Mouse (Mus musculus): ENCODE measurements around the gene Arfgap1. TPM values are rescaled to one million over a fixed set of nuclear protein-coding genes. Genes with fewer than 3 reads are reported as not detected.

The Arfgap1 gene
- total RNA-seq, 1 experiment = 55.0 TPM

- Histone ChIP-seq H3K4me1 (ENCODE audit: control insufficient read depth in 2 of 2, insufficient read depth in 2 of 2, low read length in 2 of 2, poor library complexity in 1 of 2) (no peaks in the 10 kb centered on the region), H3K36me3 (ENCODE audit: control insufficient read depth, insufficient read depth, low read length, poor library complexity, severe bottlenecking) (no peaks in the 10 kb centered on the region), H3K9ac (ENCODE audit: insufficient read depth, low read depth, low read length, poor library complexity, severe bottlenecking) (no peak overlapping the region), H3K4me3 (ENCODE audit: insufficient read depth in 1 of 2, low read depth in 1 of 2, low read length in 2 of 2, poor library complexity in 1 of 2, severe bottlenecking in 1 of 2) (no peak overlapping the region), H3K9me3 (ENCODE audit: control insufficient read depth, insufficient read depth, low read depth, low read length) (no peaks in the 10 kb centered on the region), H3K27ac (ENCODE audit: insufficient read depth, low read depth, low read length, poor library complexity, severe bottlenecking) (no peak overlapping the region)
- DNase-seq (ENCODE audit: low read depth, low spot score) = no peak
- TF ChIP-seq CHD2 (IDR thresholded peaks at IDR 0.05; ENCODE audit: low read depth, low read length) (no peak), ZC3H11A (IDR thresholded peaks at IDR 0.05; ENCODE audit: borderline replicate concordance, low read depth, low read length) (no peak), MAFK (IDR thresholded peaks at IDR 0.05; ENCODE audit: insufficient read depth, low read depth, low read length) (no peak), HCFC1 (IDR thresholded peaks at IDR 0.05; ENCODE audit: borderline replicate concordance, insufficient read depth, low read length) (no peak), ZNF384 (IDR thresholded peaks at IDR 0.05; ENCODE audit: low read depth, low read length) (no peak)
- in situ Hi-C loops (cut with MboI; ENCODE audit: low sequenced_read_pairs in 2 of 2, unreplicated experiment in 2 of 2) = loop anchor here in 1 of 2 experiments (10.0 kb wide), 1 partner anchor 58 kb away; no protein-coding TSS in a partner anchor
Observed at GRCm38 (mm10) chr2:181007054-181007453, 40.0 kb downstream of the Arfgap1 start.

- Histone ChIP-seq H3K9ac (ENCODE audit: insufficient read depth, low read depth, low read length, poor library complexity, severe bottlenecking) (no peak overlapping the region), H3K4me1 (ENCODE audit: control insufficient read depth in 2 of 2, insufficient read depth in 2 of 2, low read length in 2 of 2, poor library complexity in 1 of 2) (no peaks in the 10 kb centered on the region), H3K9me3 (ENCODE audit: control insufficient read depth, insufficient read depth, low read depth, low read length) (no peaks in the 10 kb centered on the region), H3K27ac (ENCODE audit: insufficient read depth, low read depth, low read length, poor library complexity, severe bottlenecking) (no peak overlapping the region), H3K36me3 (ENCODE audit: control insufficient read depth, insufficient read depth, low read length, poor library complexity, severe bottlenecking) (no peaks in the 10 kb centered on the region), H3K4me3 (ENCODE audit: insufficient read depth in 1 of 2, low read depth in 1 of 2, low read length in 2 of 2, poor library complexity in 1 of 2, severe bottlenecking in 1 of 2) (no peak overlapping the region)
- in situ Hi-C loops (cut with MboI; ENCODE audit: low sequenced_read_pairs in 2 of 2, unreplicated experiment in 2 of 2) = loop anchor here in 1 of 2 experiments (10.0 kb wide), 1 partner anchor 56 kb away; no protein-coding TSS in a partner anchor
- no peak for DNase-seq (ENCODE audit: low read depth, low spot score)
- TF ChIP-seq CHD2 (IDR thresholded peaks at IDR 0.05; ENCODE audit: low read depth, low read length) (no peak), HCFC1 (IDR thresholded peaks at IDR 0.05; ENCODE audit: borderline replicate concordance, insufficient read depth, low read length) (no peak), MAFK (IDR thresholded peaks at IDR 0.05; ENCODE audit: insufficient read depth, low read depth, low read length) (no peak), ZNF384 (IDR thresholded peaks at IDR 0.05; ENCODE audit: low read depth, low read length) (no peak), ZC3H11A (IDR thresholded peaks at IDR 0.05; ENCODE audit: borderline replicate concordance, low read depth, low read length) (no peak)
Observed at GRCm38 (mm10) chr2:181008339-181008738, 41.3 kb downstream of the Arfgap1 start.

DNA sequence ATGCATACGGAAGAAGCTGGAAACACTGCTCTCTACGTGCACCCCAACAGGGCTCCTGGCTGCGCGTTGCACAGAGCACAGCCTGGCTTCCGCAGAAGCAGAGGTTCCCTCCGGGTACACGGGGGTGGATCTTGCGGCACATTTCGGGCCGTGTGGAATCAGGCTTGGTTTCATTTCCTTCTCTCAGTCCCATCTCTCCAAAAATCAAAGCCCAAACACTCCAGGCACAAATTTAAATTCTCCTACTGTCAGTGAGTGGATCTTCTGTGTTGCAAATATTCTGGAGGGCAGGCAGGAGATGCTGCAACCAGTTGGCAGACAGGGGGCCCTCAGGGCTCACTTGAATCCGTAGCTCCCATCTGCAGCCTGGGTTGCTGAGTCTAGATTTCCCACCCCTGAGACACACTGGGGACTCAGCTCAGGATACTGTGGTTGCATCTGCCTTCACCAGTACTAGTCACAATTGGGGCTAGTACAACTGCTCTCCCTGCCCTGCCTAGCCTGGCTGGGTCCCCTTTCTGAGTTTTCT is 64.4 kb downstream of the Arfgap1 start:
- no peak for TF ChIP-seq HCFC1 (IDR thresholded peaks at IDR 0.05; ENCODE audit: borderline replicate concordance, insufficient read depth, low read length)
- TF ChIP-seq ZNF384 (IDR thresholded peaks at IDR 0.05; ENCODE audit: low read depth, low read length) = no peak
- no peak for TF ChIP-seq MAFK (IDR thresholded peaks at IDR 0.05; ENCODE audit: insufficient read depth, low read depth, low read length)
- TF ChIP-seq ZC3H11A (IDR thresholded peaks at IDR 0.05; ENCODE audit: borderline replicate concordance, low read depth, low read length) = no peak
- no peak for TF ChIP-seq CHD2 (IDR thresholded peaks at IDR 0.05; ENCODE audit: low read depth, low read length)
- H3K4me1 ChIP-seq (ENCODE audit: control insufficient read depth in 2 of 2, insufficient read depth in 2 of 2, low read length in 2 of 2, poor library complexity in 1 of 2) = no peaks in the 10 kb centered on the region; a peak in 1 of 4 replicates
- in situ Hi-C loops (cut with MboI; ENCODE audit: low sequenced_read_pairs in 2 of 2, unreplicated experiment in 2 of 2) = no loop called here
- no peaks in the 10 kb centered on the region for H3K36me3 ChIP-seq (ENCODE audit: control insufficient read depth, insufficient read depth, low read length, poor library complexity, severe bottlenecking)
- no peak overlapping the region for H3K27ac ChIP-seq (ENCODE audit: insufficient read depth, low read depth, low read length, poor library complexity, severe bottlenecking)
- no peak overlapping the region for H3K9ac ChIP-seq (ENCODE audit: insufficient read depth, low read depth, low read length, poor library complexity, severe bottlenecking)
- H3K9me3 ChIP-seq (ENCODE audit: control insufficient read depth, insufficient read depth, low read depth, low read length) = no peaks in the 10 kb centered on the region
- H3K4me3 ChIP-seq (ENCODE audit: insufficient read depth in 1 of 2, low read depth in 1 of 2, low read length in 2 of 2, poor library complexity in 1 of 2, severe bottlenecking in 1 of 2) = no peak overlapping the region
- no peak for DNase-seq (ENCODE audit: low read depth, low spot score)

Other genes starting within 250 kb of the Arfgap1 start
- 12.0 and 28.1 TPM in 2 replicates for gene Slc17a9, start 242.0 kb upstream of the Arfgap1 start, total RNA-seq (2012; rRNA removed)
- 0.11 and 0.18 TPM in 2 replicates for gene Bhlhe23, start 190.3 kb upstream of the Arfgap1 start, total RNA-seq (2012; rRNA removed)
- gene Ythdf1, start 46.3 kb upstream of the Arfgap1 start, total RNA-seq (2012; rRNA removed) = 53.8 and 58.4 TPM in 2 replicates
- 2.1 and 3.7 TPM in 2 replicates for gene Birc7, start 38.2 kb upstream of the Arfgap1 start, total RNA-seq (2012; rRNA removed)
- 7.8 and 12.4 TPM in 2 replicates for gene Nkain4, start 12.5 kb upstream of the Arfgap1 start, total RNA-seq (2012; rRNA removed)
- 0.80 and 0.90 TPM in 2 replicates for gene Col20a1, start 19.3 kb downstream of the Arfgap1 start, total RNA-seq (2012; rRNA removed)
- 0.71 and 0.90 TPM in 2 replicates for gene Chrna4, start 76.3 kb downstream of the Arfgap1 start, total RNA-seq (2012; rRNA removed)
- 4.6 and 11.6 TPM in 2 replicates for gene Kcnq2, start 168.1 kb downstream of the Arfgap1 start, total RNA-seq (2012; rRNA removed)
- 0.76 and 0.95 TPM in 2 replicates for gene Eef1a2, start 189.8 kb downstream of the Arfgap1 start, total RNA-seq (2012; rRNA removed)
- gene Ppdpf, start 220.0 kb downstream of the Arfgap1 start, total RNA-seq (2012; rRNA removed) = 67.1 and 71.8 TPM in 2 replicates
- gene Ptk6, start 235.6 kb downstream of the Arfgap1 start, total RNA-seq (2012; rRNA removed) = 0.11 and 0.22 TPM in 2 replicates
- gene Srms, start 246.0 kb downstream of the Arfgap1 start, total RNA-seq (2012; rRNA removed) = 0.67 and 0.79 TPM in 2 replicates